In genomic region chr5:62895326-62895725, GRCm38 (mm10) we compare ENCODE assay signal across 8 mouse cellular contexts.
DNase-seq lines count a peak whose midpoint lies in the region; ATAC-seq lines count a peak whose summit lies in the region.

No protein-coding gene starts in this region.

- no peak overlapping the region for H3K27ac ChIP-seq in embryonic facial prominence, embryonic 14.5 days (replicated peaks; ENCODE audit: low read depth, low read length)

- H3K4me2 ChIP-seq in embryonic facial prominence, embryonic 14.5 days (ENCODE audit: low read depth, low read length): no peak overlapping the region

- H3K27me3 ChIP-seq in embryonic facial prominence, embryonic 14.5 days (replicated peaks; ENCODE audit: control insufficient read depth, insufficient read depth, low read length): no peaks in the 10 kb centered on the region

- no peaks in the 10 kb centered on the region for H3K9me3 ChIP-seq in embryonic facial prominence, embryonic 14.5 days (ENCODE audit: control insufficient read depth, low read length)

- 60% methylated on average over 3 of the region's 3 CpGs for WGBS in embryonic facial prominence, embryonic 14.5 days

- intact Hi-C loops in left cerebral cortex, postnatal 36 days (cut with DNase I): loop anchor here (2.0 kb wide), 1 partner anchor 871 kb away; no protein-coding TSS in a partner anchor

- no peaks in the 10 kb centered on the region for H3K4me1 ChIP-seq in embryonic facial prominence, embryonic 14.5 days (ENCODE audit: control insufficient read depth, insufficient read depth, low read length)

- H3K4me3 ChIP-seq in embryonic facial prominence, embryonic 14.5 days (ENCODE audit: low read depth, low read length): no peak overlapping the region

- H3K9ac ChIP-seq in embryonic facial prominence, embryonic 14.5 days (ENCODE audit: low read depth, low read length): no peak overlapping the region

- no peak; the same call in 1 of the 2 replicates for ATAC-seq in embryonic facial prominence, embryonic 14.5 days (ENCODE audit: low read depth)
- ATAC-seq in neutrophil, adult 5-6 weeks (ENCODE audit: extremely low read depth, insufficient number of reproducible peaks, low FRiP score, poor library complexity, severe bottlenecking): peak; percentile 82

- H3K36me3 ChIP-seq in embryonic facial prominence, embryonic 14.5 days (ENCODE audit: control insufficient read depth, insufficient read depth, low read length): no peaks in the 10 kb centered on the region

- DNase-seq in left cerebral cortex, adult 11 months (ENCODE audit: low spot score): peak; percentile 38
- DNase-seq in left cerebral cortex, postnatal 36 days (ENCODE audit: low spot score in 2 of 2): no peak
- DNase-seq in NIH3T3 (ENCODE audit: low read depth): peak; percentile 56
- peak; percentile 69 for DNase-seq in embryonic facial prominence, embryonic 14.5 days (ENCODE audit: low spot score)
- DNase-seq in layer of hippocampus, adult 9-11 months: peak; percentile 33
- DNase-seq in heart, adult 11 months: no peak
- DNase-seq in gastrocnemius, postnatal 4 days (ENCODE audit: low spot score in 2 of 2): no peak

Comparison
In these comparisons a context has a peak if more than half of its experiments do, and no peak if none do; other contexts are left out.
1. DNase-seq: peak in left cerebral cortex, adult 11 months (single experiment), NIH3T3 (single experiment), embryonic facial prominence, embryonic 14.5 days (single experiment) and layer of hippocampus, adult 9-11 months (single experiment); none in left cerebral cortex, postnatal 36 days (0 of 2), heart, adult 11 months (single experiment) and gastrocnemius, postnatal 4 days (0 of 2).